In genomic region chr11:50132265-50132664, GRCm38 (mm10) we compare ENCODE assay signal across 8 mouse cellular contexts. TPM values are rescaled to one million over a fixed set of nuclear protein-coding genes. Genes with fewer than 3 reads are reported as not detected.
DNase-seq lines count a peak whose midpoint lies in the region; ATAC-seq and TF ChIP-seq lines count a peak whose summit lies in the region.

No protein-coding gene starts in this region.

- H3K9ac ChIP-seq in kidney, postnatal 0 days (ENCODE audit: low read depth, low read length) = peak overlapping the region; percentile 96
- peak overlapping the region; percentile 97 for H3K9ac ChIP-seq in embryonic facial prominence, embryonic 12.5 days
- H3K9ac ChIP-seq in hindbrain, embryonic 16.5 days (ENCODE audit: low read depth, low read length) = peak overlapping the region; percentile 99
- H3K9ac ChIP-seq in midbrain, embryonic 16.5 days (ENCODE audit: low read depth, low read length) = peak overlapping the region; percentile 100

- DNase-seq in kidney, postnatal 0 days (ENCODE audit: low spot score) = no peak
- no peak for DNase-seq in kidney, postnatal 4 days
- no peak for DNase-seq in kidney, adult 18-20 months
- no peak for DNase-seq in adrenal gland, postnatal 25 days

- peak overlapping the region; percentile 92 for H3K4me3 ChIP-seq in kidney, postnatal 0 days (replicated peaks; ENCODE audit: low read depth, low read length)
- peak overlapping the region; percentile 91 for H3K4me3 ChIP-seq in embryonic facial prominence, embryonic 12.5 days
- peak overlapping the region; percentile 81 for H3K4me3 ChIP-seq in hindbrain, embryonic 16.5 days (ENCODE audit: low read length)
- H3K4me3 ChIP-seq in midbrain, embryonic 16.5 days (ENCODE audit: low read depth, low read length) = peak overlapping the region; percentile 90

- H3K4me2 ChIP-seq in kidney, postnatal 0 days (ENCODE audit: low read length) = peak overlapping the region; percentile 89
- H3K4me2 ChIP-seq in embryonic facial prominence, embryonic 12.5 days (replicated peaks) = peak overlapping the region; percentile 84
- peak overlapping the region; percentile 76 for H3K4me2 ChIP-seq in hindbrain, embryonic 16.5 days (ENCODE audit: low read length)
- peak overlapping the region; percentile 77 for H3K4me2 ChIP-seq in midbrain, embryonic 16.5 days (ENCODE audit: low read length)

- no peaks in the 10 kb centered on the region for H3K9me3 ChIP-seq in kidney, postnatal 0 days (replicated peaks; ENCODE audit: low read length)
- no peaks in the 10 kb centered on the region for H3K9me3 ChIP-seq in embryonic facial prominence, embryonic 12.5 days
- no peaks in the 10 kb centered on the region for H3K9me3 ChIP-seq in hindbrain, embryonic 16.5 days (ENCODE audit: control insufficient read depth, low read length)
- H3K9me3 ChIP-seq in midbrain, embryonic 16.5 days (replicated peaks; ENCODE audit: control insufficient read depth, low read length, poor library complexity, severe bottlenecking) = no peaks in the 10 kb centered on the region

- 83% methylated on average over 6 of the region's 6 CpGs for WGBS in kidney, postnatal 0 days
- 87% methylated on average over 6 of the region's 6 CpGs for WGBS in embryonic facial prominence, embryonic 12.5 days
- 75% methylated on average over 6 of the region's 6 CpGs for WGBS in hindbrain, embryonic 16.5 days
- WGBS in midbrain, embryonic 16.5 days = 75% methylated on average over 6 of the region's 6 CpGs

- no peaks in the 10 kb centered on the region for H3K27me3 ChIP-seq in kidney, postnatal 0 days (ENCODE audit: insufficient read depth, low read length)
- H3K27me3 ChIP-seq in embryonic facial prominence, embryonic 12.5 days = no peaks in the 10 kb centered on the region
- no peaks in the 10 kb centered on the region for H3K27me3 ChIP-seq in hindbrain, embryonic 16.5 days (replicated peaks; ENCODE audit: control insufficient read depth, insufficient read depth, low read length)
- H3K27me3 ChIP-seq in midbrain, embryonic 16.5 days (ENCODE audit: control insufficient read depth, insufficient read depth, low read depth, low read length) = no peaks in the 10 kb centered on the region

- TF ChIP-seq CTCF in kidney, postnatal 0 days (IDR thresholded peaks at IDR 0.05; ENCODE audit: low read depth) = no peak

- 0 out of 2 replicates have a peak, but pooled peaks cover 14% of the 10 kb centered on the region for H3K36me3 ChIP-seq in kidney, postnatal 0 days (ENCODE audit: insufficient read depth, low read length)
- peaks cover 20% of the 10 kb centered on the region for H3K36me3 ChIP-seq in embryonic facial prominence, embryonic 12.5 days
- 0 out of 2 replicates have a peak, but pooled peaks cover under 1% of the 10 kb centered on the region for H3K36me3 ChIP-seq in hindbrain, embryonic 16.5 days (ENCODE audit: control insufficient read depth, insufficient read depth, low read length)
- H3K36me3 ChIP-seq in midbrain, embryonic 16.5 days (ENCODE audit: control insufficient read depth, insufficient read depth, low read length) = peaks cover 6% of the 10 kb centered on the region; the same call in 1 of the 2 replicates

- ATAC-seq in kidney, postnatal 0 days (replicated peaks; ENCODE audit: low FRiP score, low read depth) = no peak
- no peak for ATAC-seq in embryonic facial prominence, embryonic 12.5 days (ENCODE audit: insufficient number of reproducible peaks, insufficient read depth, low FRiP score, low TSS enrichment)
- ATAC-seq in hindbrain, embryonic 16.5 days = no peak
- ATAC-seq in midbrain, embryonic 16.5 days = no peak
- ATAC-seq in CD4-positive, CD25-positive, alpha-beta regulatory T cell, adult 4 months = no peak

- 0 out of 2 replicates have a peak, but pooled peaks cover 6% of the 10 kb centered on the region for H3K4me1 ChIP-seq in kidney, postnatal 0 days (replicated peaks; ENCODE audit: insufficient read depth, low read length)
- peaks cover 12% of the 10 kb centered on the region for H3K4me1 ChIP-seq in embryonic facial prominence, embryonic 12.5 days
- peaks cover 11% of the 10 kb centered on the region for H3K4me1 ChIP-seq in hindbrain, embryonic 16.5 days (ENCODE audit: control insufficient read depth, insufficient read depth, low read depth, low read length)
- H3K4me1 ChIP-seq in midbrain, embryonic 16.5 days (ENCODE audit: control insufficient read depth, insufficient read depth, low read length) = peaks cover 14% of the 10 kb centered on the region

- no peak overlapping the region for H3K27ac ChIP-seq in kidney, postnatal 0 days
- H3K27ac ChIP-seq in embryonic facial prominence, embryonic 12.5 days = no peak overlapping the region
- no peak overlapping the region for H3K27ac ChIP-seq in hindbrain, embryonic 16.5 days (ENCODE audit: low read depth, low read length)
- H3K27ac ChIP-seq in midbrain, embryonic 16.5 days (ENCODE audit: low read length) = peak overlapping the region; percentile 26

RNA-seq across cellular contexts. Expression of gene Tbc1d9b, which starts 1.1 kb away (rescaled TPM):
- polyA plus RNA-seq in kidney, postnatal 0 days (2015; fragmentation: Nextera tagmentation; extraction: Ambion mirVana) = 28.5 and 30.3 TPM in 2 replicates
- 50.7 and 51.2 TPM in 2 replicates for polyA plus RNA-seq in embryonic facial prominence, embryonic 12.5 days (2016; fragmentation: Nextera tagmentation; extraction: Ambion mirVana)
- polyA plus RNA-seq in hindbrain, embryonic 16.5 days (2015; fragmentation: Nextera tagmentation; extraction: Ambion mirVana) = 36.0 and 41.9 TPM in 2 replicates
- polyA plus RNA-seq in midbrain, embryonic 16.5 days (2015; fragmentation: Nextera tagmentation; extraction: Ambion mirVana) = 38.3 and 38.4 TPM in 2 replicates
- polyA plus RNA-seq in CD4-positive, CD25-positive, alpha-beta regulatory T cell, adult 4 months (2017; shearing (Covaris generic)) = 10 to 100 TPM; 23.4 to 30.0 TPM
- 117 and 129 TPM in 2 replicates for total RNA-seq in adrenal gland, postnatal 25 days (2021)

RNA-seq across cellular contexts. Expression of gene Mrnip, which starts 42.0 kb away (rescaled TPM):
- 20.8 and 22.9 TPM in 2 replicates for polyA plus RNA-seq in kidney, postnatal 0 days (2015; fragmentation: Nextera tagmentation; extraction: Ambion mirVana)
- polyA plus RNA-seq in embryonic facial prominence, embryonic 12.5 days (2016; fragmentation: Nextera tagmentation; extraction: Ambion mirVana) = 17.8 and 18.6 TPM in 2 replicates
- polyA plus RNA-seq in hindbrain, embryonic 16.5 days (2015; fragmentation: Nextera tagmentation; extraction: Ambion mirVana) = 33.2 and 39.1 TPM in 2 replicates
- 32.7 and 39.2 TPM in 2 replicates for polyA plus RNA-seq in midbrain, embryonic 16.5 days (2015; fragmentation: Nextera tagmentation; extraction: Ambion mirVana)
- 10 to 100 TPM in 1 of 2 experiments, 1 to 10 TPM in 1; 7.9 to 11.7 TPM for polyA plus RNA-seq in CD4-positive, CD25-positive, alpha-beta regulatory T cell, adult 4 months (2017; shearing (Covaris generic))
- total RNA-seq in adrenal gland, postnatal 25 days (2021) = 10.5 and 15.0 TPM in 2 replicates
